Mouse (Mus musculus) right cerebral cortex, postnatal 25 days (tissue): ENCODE results near the gene Fmr1.
"Not testable (repeated sequence)": the region's sequence is repeated elsewhere in the genome, so short reads cannot be mapped to it uniquely, and the experiment has no call there.

ENCODE experiments used
- DNase-seq: peaks from one replicate; pipeline ENCODE4 v3.0.0; 2022

Gene Fmr1

DNA sequence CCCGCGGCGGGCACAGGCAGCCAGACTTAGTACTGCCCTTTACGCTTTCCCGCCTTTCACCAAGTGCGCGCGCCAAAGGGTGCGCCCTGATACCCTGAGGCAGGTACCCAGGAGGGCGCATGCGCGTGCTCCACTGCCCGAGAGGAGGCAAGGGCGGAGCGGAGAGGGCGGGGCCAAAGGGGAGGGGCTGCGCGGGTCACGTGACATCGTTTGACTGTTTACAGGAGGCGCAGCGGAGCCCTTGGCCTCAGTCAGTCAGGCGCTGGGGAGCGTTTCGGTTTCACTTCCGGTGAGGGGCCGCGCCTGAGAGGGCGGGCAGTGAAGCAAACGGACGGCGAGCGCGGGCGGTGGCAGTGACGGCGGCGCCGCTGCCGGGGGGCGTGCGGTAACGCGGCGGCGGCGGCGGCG, at the start of gene Fmr1:
Fmr1 (plus strand) TSS at position 209 of the 408 bp plus-strand sequence.
- peak; percentile 91 for DNase-seq

DNA sequence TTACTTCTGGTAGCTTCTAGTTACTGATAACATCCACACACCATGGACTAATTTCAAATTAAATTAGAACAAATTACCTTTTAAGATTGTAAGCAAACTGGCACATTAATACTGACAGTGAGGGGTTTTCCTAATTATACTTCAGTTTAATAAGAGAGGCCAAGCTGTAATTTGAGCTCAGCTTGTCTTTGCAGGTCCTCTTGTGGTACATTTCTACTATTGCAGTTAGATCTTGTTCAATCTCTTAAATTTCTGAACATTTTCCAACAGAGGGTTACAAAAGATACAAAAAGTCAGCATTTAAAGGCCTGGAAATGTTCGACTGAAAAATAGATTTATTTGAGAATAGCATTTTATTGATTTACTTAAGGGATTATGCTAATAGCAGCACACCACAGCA, 36.7 kb upstream of the Fmr1 start:
- no peak for DNase-seq

DNA sequence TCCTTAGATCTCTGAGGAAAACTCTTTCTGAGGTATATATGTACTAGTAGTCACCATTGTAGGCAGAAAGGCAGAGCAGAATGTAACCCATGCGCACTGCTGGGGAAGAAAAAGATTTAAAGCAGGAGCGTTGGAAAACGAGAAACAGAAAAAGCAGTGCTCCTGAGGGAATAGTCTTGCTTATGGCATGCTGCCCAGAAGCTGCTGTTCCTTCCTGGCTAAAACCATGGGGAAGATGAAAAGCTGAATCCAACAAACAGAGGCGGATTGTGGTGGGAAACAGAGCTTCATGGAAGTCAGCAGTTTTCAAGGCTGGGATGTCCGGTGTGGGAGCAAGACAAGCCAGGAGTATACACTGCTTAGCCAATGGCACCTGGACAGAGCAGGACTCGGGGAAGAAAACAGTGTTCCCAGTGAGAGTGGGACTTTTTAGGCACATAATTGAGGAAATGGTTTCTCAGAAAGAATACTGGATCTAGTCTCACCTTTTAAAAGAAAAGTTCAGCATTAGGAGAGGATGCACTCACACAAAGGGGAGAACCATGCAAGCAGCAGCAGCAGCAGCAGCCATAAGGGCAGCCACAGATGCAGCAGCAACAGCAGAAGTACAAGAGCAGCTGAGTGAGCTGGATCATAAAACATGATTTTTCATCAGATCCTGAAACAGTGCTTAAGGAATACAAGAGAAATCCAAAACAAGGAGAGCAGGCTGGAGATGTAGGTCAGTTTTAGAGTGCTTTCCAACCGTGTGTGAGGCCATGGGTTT, 33.0 kb upstream of the Fmr1 start:
- peak; percentile 31 for DNase-seq

DNA sequence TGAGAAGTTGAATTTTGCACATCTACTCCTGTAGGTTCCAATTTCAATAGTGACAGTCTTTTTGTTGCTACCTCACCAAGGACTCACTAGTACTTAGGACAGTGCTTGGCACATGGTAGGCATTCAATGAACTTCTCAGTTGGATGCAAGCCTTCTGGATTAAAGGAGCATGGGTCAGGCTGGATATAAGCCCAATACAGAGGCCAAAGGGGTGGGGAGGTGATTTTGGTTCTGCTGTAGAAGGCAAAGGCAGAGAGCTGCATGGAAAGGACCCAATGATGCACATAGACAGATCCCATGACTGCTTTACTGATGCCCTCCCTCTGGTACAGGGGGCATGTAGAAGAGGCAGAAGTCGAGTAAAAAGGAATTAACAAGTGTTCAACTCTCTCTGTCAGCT, 833 bp upstream of the Fmr1 start:
- DNase-seq = no peak

DNA sequence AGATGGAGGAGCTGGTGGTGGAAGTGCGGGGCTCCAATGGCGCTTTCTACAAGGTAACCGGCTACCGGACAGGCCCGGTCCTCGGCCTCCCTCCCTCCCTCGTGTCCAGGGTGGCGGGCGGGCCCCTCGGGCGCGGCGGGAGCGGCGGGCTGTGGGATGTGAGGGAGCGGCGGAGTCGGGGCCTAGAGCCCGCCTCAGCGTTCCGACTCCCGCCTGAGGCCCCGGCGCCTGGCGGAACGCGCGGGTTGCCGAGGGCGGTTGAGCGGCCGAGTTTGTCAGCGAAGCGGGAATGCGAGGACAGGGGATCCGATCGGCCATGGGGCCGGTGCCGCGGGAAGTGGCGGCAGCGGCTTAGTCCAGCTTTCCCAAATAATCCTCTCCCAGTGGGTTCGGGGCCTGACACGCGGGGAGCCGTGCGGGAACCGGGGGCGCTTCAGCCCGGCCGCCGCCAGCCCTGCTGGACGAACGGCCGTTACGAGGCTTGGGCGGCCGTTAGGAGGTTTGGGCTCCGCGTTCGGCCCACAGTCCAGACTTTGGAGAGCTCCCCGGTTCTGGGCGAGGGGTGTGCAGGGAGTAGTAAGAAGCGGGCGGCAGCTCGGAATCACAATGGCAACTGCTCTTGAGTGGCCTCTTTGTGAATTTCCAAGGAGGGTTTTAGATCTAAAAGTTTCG, 610 bp downstream of the Fmr1 start:
- no peak for DNase-seq

DNA sequence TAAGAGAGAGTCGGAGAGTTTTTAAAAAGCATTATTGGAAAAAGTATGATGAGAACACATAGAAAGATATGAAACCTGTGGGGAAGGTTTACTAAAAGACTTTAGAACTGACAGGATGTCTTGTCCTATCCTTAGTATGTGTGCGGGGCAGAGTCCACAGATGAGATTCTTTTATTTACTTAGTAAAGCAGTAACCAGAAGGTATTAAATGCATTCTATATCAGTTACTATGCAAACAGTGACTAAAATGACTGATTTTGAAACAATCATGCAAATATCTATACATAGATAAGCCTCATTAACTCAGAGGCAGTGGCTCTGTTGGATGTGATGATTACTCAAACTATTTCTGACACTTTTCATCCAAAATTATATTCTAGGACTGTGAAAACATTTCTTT, 6.4 kb downstream of the Fmr1 start:
- no peak for DNase-seq

DNA sequence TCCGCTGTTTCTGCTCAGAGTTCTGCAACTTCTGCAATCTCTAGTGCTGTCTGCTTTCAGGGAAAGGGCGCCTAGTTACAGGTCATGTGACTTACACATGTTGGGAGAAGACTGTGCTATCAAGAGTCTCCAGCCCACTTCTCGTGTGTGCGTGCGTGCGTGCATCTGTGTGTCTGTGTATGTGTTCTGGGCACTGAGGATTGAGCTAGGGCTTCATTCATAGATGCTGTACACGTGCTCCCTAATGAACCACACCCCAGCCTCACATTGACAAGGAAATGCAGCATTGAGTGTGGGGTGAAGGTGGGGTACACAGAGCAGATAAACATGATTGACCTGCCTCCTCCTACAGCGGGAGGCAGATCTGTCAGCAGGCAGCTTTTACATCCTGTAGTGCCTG, 13.6 kb downstream of the Fmr1 start:
- DNase-seq = not testable (repeated sequence)

DNA sequence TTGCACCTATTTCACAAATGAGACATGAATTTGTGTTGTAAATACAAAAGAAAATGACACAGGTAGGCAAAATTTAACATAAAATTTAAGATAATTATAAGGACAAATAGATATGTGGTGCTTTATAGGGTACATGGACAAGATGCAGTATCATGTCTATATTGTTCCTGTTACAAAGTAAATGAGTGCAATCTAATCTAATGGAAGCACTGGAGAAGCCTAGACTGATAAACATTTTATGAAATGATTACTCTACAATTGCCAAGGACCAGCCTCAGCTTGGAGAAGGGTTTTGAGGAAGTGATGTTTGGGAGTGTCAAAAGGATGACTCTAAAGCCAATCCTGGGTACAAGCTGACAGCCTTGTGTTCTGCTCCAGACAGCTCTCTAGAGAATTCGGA, 58.6 kb downstream of the Fmr1 start:
- no peak for DNase-seq

DNA sequence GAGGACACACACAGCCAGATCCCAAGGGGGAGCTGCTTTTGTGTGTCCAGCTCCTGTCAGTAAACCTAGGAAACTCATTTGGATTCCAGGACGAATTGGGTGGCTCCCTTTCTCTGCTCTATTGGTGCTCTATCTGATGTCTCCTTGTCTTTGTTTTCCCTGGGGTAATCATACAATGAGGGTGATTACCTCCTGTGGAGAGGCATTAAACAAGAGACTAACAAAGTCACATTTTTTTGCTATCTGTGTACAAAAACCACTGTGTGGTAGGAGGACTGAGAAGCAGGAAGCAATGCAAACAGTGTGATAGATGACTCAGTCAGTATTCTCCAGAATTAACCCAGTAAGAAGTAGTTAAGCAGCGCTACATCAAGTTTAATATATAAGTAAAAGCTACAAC, 61.7 kb downstream of the Fmr1 start:
- DNase-seq = no peak

DNA sequence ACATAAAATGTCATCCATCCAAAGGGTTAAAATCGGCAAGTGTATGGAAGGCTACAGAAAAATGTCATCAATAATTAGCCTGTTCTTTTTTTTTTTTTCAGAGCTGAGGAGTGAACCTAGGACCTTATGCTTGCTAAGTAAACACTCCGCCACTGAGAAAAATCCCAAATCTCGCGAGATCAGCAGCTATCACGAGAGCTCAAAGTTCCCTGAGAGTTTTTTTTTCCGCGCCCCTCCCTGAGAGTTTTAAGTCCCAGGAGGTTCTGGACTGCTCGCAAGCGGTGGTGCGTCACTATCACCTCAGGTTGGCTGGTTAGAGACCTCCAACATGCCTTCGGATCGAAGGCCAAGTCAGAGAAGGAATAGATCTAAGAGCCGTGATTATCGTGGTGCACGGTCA, 83.3 kb downstream of the Fmr1 start, which contains the start of gene Fmr1nb:
Fmr1nb (plus strand) TSS at position 234 of the 400 bp plus-strand sequence.
- DNase-seq = peak; percentile 1
